Mouse (Mus musculus): ENCODE measurements around the gene Naxe. TPM values are rescaled to one million over a fixed set of nuclear protein-coding genes. Genes with fewer than 3 reads are reported as not detected.

The Naxe gene
- 132 and 148 TPM in 2 replicates for polyA plus RNA-seq (2016; fragmentation: Nextera tagmentation; extraction: Ambion mirVana)

GRCm38 (mm10) chr3:88057902-88058696 lies at the start of gene Naxe:
Gene Naxe (minus strand): TSS chr3:88058495.
- Histone ChIP-seq H3K36me3 (peaks cover 40% of the 10 kb centered on the region), H3K4me3 (peak within 1 kb of the TSS; percentile 86), H3K4me1 (peaks cover 20% of the 10 kb centered on the region), H3K9me3 (replicated peaks) (no peaks in the 10 kb centered on the region), H3K27ac (peak within 1 kb of the TSS; percentile 90), H3K27me3 (ENCODE audit: low read depth, poor library complexity, severe bottlenecking) (no peaks in the 10 kb centered on the region)
- peak; percentile 95 for DNase-seq (ENCODE audit: low spot score)
- under 1% methylated on average over 60 of the region's 60 CpGs for WGBS

- peaks cover 97% of the 10 kb centered on the region for H3K36me3 ChIP-seq
- H3K27ac ChIP-seq, result no peak overlapping the region
- no peaks in the 10 kb centered on the region for H3K27me3 ChIP-seq (ENCODE audit: low read depth, poor library complexity, severe bottlenecking)
- H3K9me3 ChIP-seq (replicated peaks), result no peaks in the 10 kb centered on the region
- DNase-seq (ENCODE audit: low spot score), result no peak
- H3K4me1 ChIP-seq, result 0 out of 2 replicates have a peak, but pooled peaks cover 4% of the 10 kb centered on the region
- 90% methylated on average over 4 of the region's 4 CpGs for WGBS
- no peak overlapping the region for H3K4me3 ChIP-seq
These were observed 47.8 kb upstream of the Naxe start for GRCm38 (mm10) chr3:88106126-88106525.

GRCm38 (mm10) chr3:88102611-88103010 lies 44.3 kb upstream of the Naxe start:
- DNase-seq (ENCODE audit: low spot score), result no peak
- Histone ChIP-seq H3K9me3 (replicated peaks) (no peaks in the 10 kb centered on the region), H3K27ac (no peak overlapping the region), H3K4me3 (no peak overlapping the region), H3K4me1 (0 out of 2 replicates have a peak, but pooled peaks cover 4% of the 10 kb centered on the region), H3K27me3 (ENCODE audit: low read depth, poor library complexity, severe bottlenecking) (no peaks in the 10 kb centered on the region), H3K36me3 (peaks cover 93% of the 10 kb centered on the region)
- 89% methylated on average over 6 of the region's 6 CpGs for WGBS

GRCm38 (mm10) chr3:88102196-88102595 lies 43.9 kb upstream of the Naxe start:
- Histone ChIP-seq H3K36me3 (peaks cover 93% of the 10 kb centered on the region), H3K4me3 (no peak overlapping the region), H3K27me3 (ENCODE audit: low read depth, poor library complexity, severe bottlenecking) (no peaks in the 10 kb centered on the region), H3K27ac (no peak overlapping the region), H3K4me1 (0 out of 2 replicates have a peak, but pooled peaks cover 4% of the 10 kb centered on the region), H3K9me3 (replicated peaks) (no peaks in the 10 kb centered on the region)
- no peak for DNase-seq (ENCODE audit: low spot score)
- 86% methylated on average over 6 of the region's 6 CpGs for WGBS

GRCm38 (mm10) chr3:88101736-88102135 lies 43.4 kb upstream of the Naxe start:
- WGBS, result 87% methylated on average over 7 of the region's 7 CpGs
- 0 out of 2 replicates have a peak, but pooled peaks cover 4% of the 10 kb centered on the region for H3K4me1 ChIP-seq
- peaks cover 94% of the 10 kb centered on the region for H3K36me3 ChIP-seq
- no peak for DNase-seq (ENCODE audit: low spot score)
- no peaks in the 10 kb centered on the region for H3K27me3 ChIP-seq (ENCODE audit: low read depth, poor library complexity, severe bottlenecking)
- no peaks in the 10 kb centered on the region for H3K9me3 ChIP-seq (replicated peaks)
- no peak overlapping the region for H3K27ac ChIP-seq
- H3K4me3 ChIP-seq, result no peak overlapping the region

- Histone ChIP-seq H3K4me1 (0 out of 2 replicates have a peak, but pooled peaks cover 4% of the 10 kb centered on the region), H3K27me3 (ENCODE audit: low read depth, poor library complexity, severe bottlenecking) (no peaks in the 10 kb centered on the region), H3K36me3 (peaks cover 93% of the 10 kb centered on the region), H3K4me3 (no peak overlapping the region), H3K9me3 (replicated peaks) (no peaks in the 10 kb centered on the region), H3K27ac (no peak overlapping the region)
- WGBS, result 91% methylated on average over 3 of the region's 3 CpGs
- DNase-seq (ENCODE audit: low spot score), result no peak
These were observed 42.0 kb upstream of the Naxe start for GRCm38 (mm10) chr3:88100251-88100650.

- 85% methylated on average over 6 of the region's 6 CpGs for WGBS
- Histone ChIP-seq H3K36me3 (peaks cover 93% of the 10 kb centered on the region), H3K27me3 (ENCODE audit: low read depth, poor library complexity, severe bottlenecking) (no peaks in the 10 kb centered on the region), H3K27ac (no peak overlapping the region), H3K4me3 (no peak overlapping the region), H3K4me1 (0 out of 2 replicates have a peak, but pooled peaks cover under 1% of the 10 kb centered on the region), H3K9me3 (replicated peaks) (no peaks in the 10 kb centered on the region)
- DNase-seq (ENCODE audit: low spot score), result no peak
These were observed 39.4 kb upstream of the Naxe start for GRCm38 (mm10) chr3:88097666-88098065.

GRCm38 (mm10) chr3:88094126-88094525 lies 35.8 kb upstream of the Naxe start:
- no peaks in the 10 kb centered on the region for H3K4me1 ChIP-seq
- H3K36me3 ChIP-seq, result peaks cover 97% of the 10 kb centered on the region
- H3K4me3 ChIP-seq, result no peak overlapping the region
- no peaks in the 10 kb centered on the region for H3K9me3 ChIP-seq (replicated peaks)
- no peaks in the 10 kb centered on the region for H3K27me3 ChIP-seq (ENCODE audit: low read depth, poor library complexity, severe bottlenecking)
- no peak overlapping the region for H3K27ac ChIP-seq
- DNase-seq (ENCODE audit: low spot score), result no peak
- 90% methylated on average over 5 of the region's 5 CpGs for WGBS

- Histone ChIP-seq H3K4me1 (no peaks in the 10 kb centered on the region), H3K36me3 (peaks cover 94% of the 10 kb centered on the region), H3K4me3 (no peak overlapping the region), H3K27ac (no peak overlapping the region), H3K9me3 (replicated peaks) (no peaks in the 10 kb centered on the region), H3K27me3 (ENCODE audit: low read depth, poor library complexity, severe bottlenecking) (no peaks in the 10 kb centered on the region)
- DNase-seq (ENCODE audit: low spot score), result no peak
- whole genome bisulfite sequencing, result 96% methylated on average over 6 of the region's 6 CpGs
These were observed 32.3 kb upstream of the Naxe start for GRCm38 (mm10) chr3:88090616-88091015.

GRCm38 (mm10) chr3:88090106-88090505 lies 31.8 kb upstream of the Naxe start:
- no peak overlapping the region for H3K4me3 ChIP-seq
- no peak overlapping the region for H3K27ac ChIP-seq
- H3K9me3 ChIP-seq (replicated peaks), result no peaks in the 10 kb centered on the region
- H3K4me1 ChIP-seq, result no peaks in the 10 kb centered on the region
- 92% methylated on average over 7 of the region's 7 CpGs for WGBS
- no peaks in the 10 kb centered on the region for H3K27me3 ChIP-seq (ENCODE audit: low read depth, poor library complexity, severe bottlenecking)
- peaks cover 94% of the 10 kb centered on the region for H3K36me3 ChIP-seq
- no peak for DNase-seq (ENCODE audit: low spot score)

- DNase-seq (ENCODE audit: low spot score), result no peak
- peaks cover 84% of the 10 kb centered on the region for H3K36me3 ChIP-seq
- 78% methylated on average over 1 of the region's 1 CpGs for WGBS
These were observed 29.4 kb upstream of the Naxe start for GRCm38 (mm10) chr3:88087688-88088087.

GRCm38 (mm10) chr3:88085459-88085858 lies 27.2 kb upstream of the Naxe start:
- H3K4me3 ChIP-seq, result no peak overlapping the region
- WGBS, result 95% methylated on average over 9 of the region's 9 CpGs
- H3K27ac ChIP-seq, result no peak overlapping the region
- no peaks in the 10 kb centered on the region for H3K27me3 ChIP-seq (ENCODE audit: low read depth, poor library complexity, severe bottlenecking)
- no peak for DNase-seq (ENCODE audit: low spot score)
- H3K4me1 ChIP-seq, result peaks cover 19% of the 10 kb centered on the region
- no peaks in the 10 kb centered on the region for H3K9me3 ChIP-seq (replicated peaks)
- peaks cover 62% of the 10 kb centered on the region for H3K36me3 ChIP-seq

More at GRCm38 (mm10) chr3:88087688-88088087, 29.4 kb upstream of the Naxe start:
- Histone ChIP-seq H3K4me1 (peaks cover 6% of the 10 kb centered on the region), H3K9me3 (replicated peaks) (no peaks in the 10 kb centered on the region), H3K27ac (no peak overlapping the region), H3K4me3 (no peak overlapping the region), H3K27me3 (ENCODE audit: low read depth, poor library complexity, severe bottlenecking) (no peaks in the 10 kb centered on the region)

- peaks cover 47% of the 10 kb centered on the region for H3K36me3 ChIP-seq
- peaks cover 19% of the 10 kb centered on the region for H3K4me1 ChIP-seq
- H3K9me3 ChIP-seq (replicated peaks), result no peaks in the 10 kb centered on the region
- WGBS, result 93% methylated on average over 2 of the region's 2 CpGs
- H3K27ac ChIP-seq, result no peak overlapping the region
- DNase-seq (ENCODE audit: low spot score), result no peak
- no peak overlapping the region for H3K4me3 ChIP-seq
- H3K27me3 ChIP-seq (ENCODE audit: low read depth, poor library complexity, severe bottlenecking), result no peaks in the 10 kb centered on the region
These were observed 25.7 kb upstream of the Naxe start for GRCm38 (mm10) chr3:88084001-88084400.

Measured in limb, embryonic 10.5 days (tissue).